Mouse (Mus musculus) hindbrain, embryonic 13.5 days (tissue): ENCODE measurements around the gene Cped1. TPM values are rescaled to one million over a fixed set of nuclear protein-coding genes. Genes with fewer than 3 reads are reported as not detected.

Experiments
- ATAC-seq: fragments of 200-750 bp; cut with Nextera tagmentation; 2 replicates; pipeline ENCODE4 v1.8.0; 2017; ENCODE audit warnings: moderate TSS enrichment; ENCODE audit not compliant: low FRiP score
- H3K27ac ChIP-seq: fragments of 300-500 bp; sonication (generic); 2 replicates; pipeline ENCODE4 v1.5.1; 2015; ENCODE audit warnings: inconsistent platforms, mild to moderate bottlenecking, moderate library complexity
- H3K27me3 ChIP-seq: fragments of 300-500 bp; sonication (generic); 2 replicates; pipeline ENCODE4 v1.6.1; 2015; ENCODE audit warnings: mild to moderate bottlenecking, inconsistent platforms
- H3K36me3 ChIP-seq: fragments of 300-500 bp; sonication (generic); 2 replicates; pipeline ENCODE4 v1.6.1; 2015; ENCODE audit warnings: mild to moderate bottlenecking, inconsistent platforms
- H3K4me1 ChIP-seq: fragments of 300-500 bp; sonication (generic); replicated peaks from 2 replicates; pipeline ENCODE4 v1.6.1; 2015; ENCODE audit warnings: inconsistent platforms
- H3K4me2 ChIP-seq: fragments of 300-500 bp; sonication (generic); 2 replicates; pipeline ENCODE4 v1.6.1; 2015; ENCODE audit warnings: inconsistent platforms, mild to moderate bottlenecking, moderate library complexity
- H3K4me3 ChIP-seq: fragments of 300-500 bp; sonication (generic); 2 replicates; pipeline ENCODE4 v1.5.1; 2015; ENCODE audit warnings: mild to moderate bottlenecking, inconsistent platforms
- H3K9ac ChIP-seq: fragments of 300-500 bp; sonication (generic); 2 replicates; pipeline ENCODE4 v1.6.1; 2015; ENCODE audit warnings: mild to moderate bottlenecking, inconsistent platforms
- H3K9me3 ChIP-seq: fragments of 300-500 bp; sonication (generic); 2 replicates; pipeline ENCODE4 v1.6.1; 2016; ENCODE audit warnings: inconsistent platforms
- WGBS: fragments of 180-500 bp; shearing (Covaris S2); methylation state at CpG from one replicate; pipeline ENCODE4 v1.1.7; 2015; 5-methylcytosine and 5-hydroxymethylcytosine counted together
- polyA plus RNA-seq: library from polyadenylated mRNA; unstranded; fragments of >200 nt; fragmentation: Nextera tagmentation; extraction: Ambion mirVana; gene quantifications from 2 replicates; pipeline ENCODE4 v1.2.1, GENCODE M21; 2015

Cped1 gene
- polyA plus RNA-seq, 1 experiment from 2014 or later, result 4.3 TPM

DNA sequence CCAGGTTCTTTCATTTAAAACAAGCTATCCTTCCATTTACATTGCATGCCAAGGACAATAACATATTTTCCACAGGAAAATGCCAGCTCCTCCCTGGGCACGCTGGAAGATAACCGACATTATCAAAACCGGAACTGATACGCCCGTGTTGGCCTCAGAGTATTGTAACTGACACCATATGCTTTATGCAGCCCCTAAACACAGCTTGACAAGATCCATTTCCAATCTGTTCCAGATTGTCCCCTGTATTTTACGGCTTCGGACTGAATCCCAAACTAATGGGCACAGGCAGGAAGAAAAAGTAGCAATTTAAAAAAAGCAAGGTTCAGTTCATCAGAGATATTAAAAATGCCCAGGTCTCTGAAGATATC is 220.0 kb downstream of the Cped1 start:
- Histone ChIP-seq H3K36me3 (no peaks in the 10 kb centered on the region), H3K9ac (peak overlapping the region; percentile 19; the same call in 1 of the 2 replicates), H3K4me2 (peak overlapping the region; percentile 30), H3K27me3 (no peaks in the 10 kb centered on the region), H3K4me3 (no peak overlapping the region), H3K4me1 (peaks cover 15% of the 10 kb centered on the region), H3K27ac (peak overlapping the region; percentile 37; the same call in 1 of the 2 replicates), H3K9me3 (no peaks in the 10 kb centered on the region)
- ATAC-seq, result no peak
- 59% methylated on average over 7 of the region's 7 CpGs for WGBS

DNA sequence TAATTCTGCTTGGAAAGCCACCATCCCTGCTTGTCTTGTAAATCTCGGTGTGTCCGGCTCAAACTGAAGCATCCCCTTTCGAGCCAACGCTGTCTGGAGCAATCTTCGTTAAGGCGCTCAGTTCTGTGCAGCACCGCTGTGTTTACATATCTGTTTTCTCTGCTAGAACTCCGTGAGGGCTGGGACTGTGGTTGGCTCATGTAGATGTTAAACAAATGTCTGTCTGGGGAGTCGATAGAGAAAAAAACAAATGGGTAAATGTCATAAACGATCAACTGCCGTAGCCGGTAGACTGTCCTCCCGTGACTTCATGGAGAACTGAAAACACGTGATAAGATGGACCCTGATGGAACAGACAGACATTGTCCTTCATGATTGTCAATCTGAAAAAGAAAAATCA is 220.5 kb downstream of the Cped1 start:
- H3K9ac ChIP-seq, result no peak overlapping the region
- H3K4me2 ChIP-seq, result peak overlapping the region; percentile 30
- H3K4me3 ChIP-seq, result no peak overlapping the region
- H3K27me3 ChIP-seq, result no peaks in the 10 kb centered on the region
- WGBS, result 71% methylated on average over 14 of the region's 14 CpGs
- ATAC-seq, result peak; percentile 59
- no peaks in the 10 kb centered on the region for H3K36me3 ChIP-seq
- H3K27ac ChIP-seq, result peak overlapping the region; percentile 37; the same call in 1 of the 2 replicates
- no peaks in the 10 kb centered on the region for H3K9me3 ChIP-seq
- H3K4me1 ChIP-seq, result peaks cover 15% of the 10 kb centered on the region

- Histone ChIP-seq H3K9me3 (no peaks in the 10 kb centered on the region), H3K4me2 (no peak overlapping the region), H3K27me3 (no peaks in the 10 kb centered on the region), H3K27ac (no peak overlapping the region), H3K36me3 (no peaks in the 10 kb centered on the region), H3K4me3 (no peak overlapping the region), H3K4me1 (peaks cover 15% of the 10 kb centered on the region), H3K9ac (no peak overlapping the region)
- peak; percentile 27; the same call in 1 of the 2 replicates for ATAC-seq
- WGBS, result 69% methylated on average over 6 of the region's 6 CpGs
Observed at GRCm38 (mm10) chr6:22206630-22207293, 221.0 kb downstream of the Cped1 start.

GRCm38 (mm10) chr6:22212158-22212557 is 226.4 kb downstream of the Cped1 start:
- Histone ChIP-seq H3K27ac (no peak overlapping the region), H3K9ac (no peak overlapping the region), H3K36me3 (no peaks in the 10 kb centered on the region), H3K27me3 (no peaks in the 10 kb centered on the region), H3K4me2 (no peak overlapping the region), H3K9me3 (no peaks in the 10 kb centered on the region), H3K4me1 (no peaks in the 10 kb centered on the region), H3K4me3 (no peak overlapping the region)
- WGBS, result 92% methylated on average over 6 of the region's 6 CpGs
- no peak for ATAC-seq

GRCm38 (mm10) chr6:22213187-22213586 is 227.5 kb downstream of the Cped1 start:
- no peak overlapping the region for H3K9ac ChIP-seq
- no peaks in the 10 kb centered on the region for H3K9me3 ChIP-seq
- H3K36me3 ChIP-seq, result no peaks in the 10 kb centered on the region
- H3K4me1 ChIP-seq, result no peaks in the 10 kb centered on the region
- H3K27me3 ChIP-seq, result no peaks in the 10 kb centered on the region
- no peak for ATAC-seq
- WGBS, result 79% methylated on average over 5 of the region's 5 CpGs
- H3K27ac ChIP-seq, result no peak overlapping the region
- no peak overlapping the region for H3K4me2 ChIP-seq
- H3K4me3 ChIP-seq, result no peak overlapping the region

DNA sequence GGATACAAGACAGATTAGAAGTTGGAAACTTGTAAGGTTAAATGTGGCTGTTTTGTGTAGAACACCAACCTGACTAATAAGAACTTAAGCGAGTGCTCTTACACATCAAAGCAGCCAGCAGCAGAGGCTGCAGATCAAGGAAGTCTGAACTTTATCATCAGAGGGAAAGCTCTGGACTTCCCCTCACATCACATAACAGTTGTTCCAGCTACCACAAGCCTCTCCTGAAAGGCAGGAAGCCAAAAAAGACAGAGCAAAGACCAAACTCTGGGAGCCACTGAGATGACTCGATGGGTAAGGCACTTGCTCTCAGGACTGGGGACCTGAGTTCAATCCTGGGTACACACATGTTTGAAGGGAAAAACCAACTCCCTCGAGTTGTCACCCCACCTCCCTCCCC is 228.1 kb downstream of the Cped1 start:
- H3K27me3 ChIP-seq, result no peaks in the 10 kb centered on the region

DNA sequence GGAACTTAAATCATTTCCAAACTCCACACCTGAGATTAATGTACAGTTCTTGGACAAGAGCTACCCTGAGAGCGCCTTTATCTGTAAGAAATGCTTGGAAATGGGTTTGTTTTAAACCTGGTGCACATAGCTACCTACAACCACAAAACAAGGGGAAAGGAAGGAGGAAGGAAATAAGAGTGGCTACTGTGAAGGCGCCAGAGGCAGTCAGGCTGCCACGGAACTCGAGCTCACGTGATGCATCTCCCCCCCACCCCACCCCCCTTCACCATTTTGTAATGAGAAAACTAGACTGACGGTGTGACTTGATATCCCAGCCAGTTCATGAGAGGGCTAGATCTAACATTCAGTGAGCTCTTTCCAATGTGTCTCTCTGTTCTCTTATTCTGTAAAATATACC is 228.9 kb downstream of the Cped1 start:
- Histone ChIP-seq H3K4me1 (no peaks in the 10 kb centered on the region), H3K27ac (no peak overlapping the region), H3K36me3 (no peaks in the 10 kb centered on the region), H3K4me2 (no peak overlapping the region), H3K9ac (no peak overlapping the region), H3K27me3 (no peaks in the 10 kb centered on the region), H3K9me3 (no peaks in the 10 kb centered on the region), H3K4me3 (no peak overlapping the region)
- 91% methylated on average over 6 of the region's 6 CpGs for WGBS
- no peak for ATAC-seq

More for the DNA sequence above, 228.1 kb downstream of the Cped1 start:
- no peak overlapping the region for H3K9ac ChIP-seq
- no peak overlapping the region for H3K4me2 ChIP-seq
- no peaks in the 10 kb centered on the region for H3K36me3 ChIP-seq
- H3K27ac ChIP-seq, result no peak overlapping the region
- no peaks in the 10 kb centered on the region for H3K9me3 ChIP-seq
- no peaks in the 10 kb centered on the region for H3K4me1 ChIP-seq
- no peak for ATAC-seq
- H3K4me3 ChIP-seq, result no peak overlapping the region
- 81% methylated on average over 3 of the region's 3 CpGs for WGBS

- WGBS, result 76% methylated on average over 14 of the region's 14 CpGs
- no peak overlapping the region for H3K27ac ChIP-seq
- no peak overlapping the region for H3K4me2 ChIP-seq
- H3K4me3 ChIP-seq, result no peak overlapping the region
- no peaks in the 10 kb centered on the region for H3K27me3 ChIP-seq
- no peak overlapping the region for H3K9ac ChIP-seq
- H3K4me1 ChIP-seq, result no peaks in the 10 kb centered on the region
- H3K36me3 ChIP-seq, result no peaks in the 10 kb centered on the region
- H3K9me3 ChIP-seq, result no peaks in the 10 kb centered on the region
- no peak; the same call in 1 of the 2 replicates for ATAC-seq
Observed at GRCm38 (mm10) chr6:22216276-22216973, 230.7 kb downstream of the Cped1 start.

DNA sequence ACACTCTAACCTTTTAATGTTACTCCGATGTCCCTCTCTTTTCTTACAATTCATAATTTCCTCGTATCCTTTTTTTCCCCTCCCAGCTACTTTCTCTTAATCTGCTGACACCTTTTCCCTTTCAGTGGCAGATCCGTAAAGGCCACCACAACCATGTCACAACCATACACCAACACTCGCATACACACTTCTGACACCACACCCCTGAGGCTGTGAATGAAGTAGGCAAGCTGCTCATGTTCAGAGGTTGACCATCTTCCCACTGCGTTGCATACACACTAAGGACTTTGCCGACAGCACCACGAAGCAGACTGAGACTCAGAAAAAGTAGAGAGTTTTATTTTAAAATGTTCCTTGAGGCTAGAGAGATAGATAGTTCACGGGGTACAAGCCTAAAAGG is 235.4 kb downstream of the Cped1 start:
- H3K4me2 ChIP-seq, result no peak overlapping the region
- no peaks in the 10 kb centered on the region for H3K9me3 ChIP-seq
- no peaks in the 10 kb centered on the region for H3K27me3 ChIP-seq
- H3K36me3 ChIP-seq, result no peaks in the 10 kb centered on the region
- H3K4me3 ChIP-seq, result no peak overlapping the region
- H3K9ac ChIP-seq, result no peak overlapping the region
- H3K4me1 ChIP-seq, result no peaks in the 10 kb centered on the region
- 93% methylated on average over 8 of the region's 8 CpGs for WGBS
- no peak overlapping the region for H3K27ac ChIP-seq
- no peak for ATAC-seq

- ATAC-seq, result no peak
- Histone ChIP-seq H3K9ac (no peak overlapping the region), H3K27ac (no peak overlapping the region), H3K4me1 (no peaks in the 10 kb centered on the region), H3K4me3 (no peak overlapping the region), H3K36me3 (no peaks in the 10 kb centered on the region), H3K9me3 (no peaks in the 10 kb centered on the region), H3K27me3 (no peaks in the 10 kb centered on the region), H3K4me2 (no peak overlapping the region)
- WGBS, result 90% methylated on average over 4 of the region's 4 CpGs
Observed at GRCm38 (mm10) chr6:22222087-22222486, 236.4 kb downstream of the Cped1 start.

GRCm38 (mm10) chr6:22222947-22223346 is 237.2 kb downstream of the Cped1 start:
- ATAC-seq, result no peak
- WGBS, result 92% methylated on average over 8 of the region's 8 CpGs
- Histone ChIP-seq H3K4me2 (no peak overlapping the region), H3K4me1 (no peaks in the 10 kb centered on the region), H3K9ac (no peak overlapping the region), H3K36me3 (no peaks in the 10 kb centered on the region), H3K27me3 (no peaks in the 10 kb centered on the region), H3K4me3 (no peak overlapping the region), H3K27ac (no peak overlapping the region), H3K9me3 (no peaks in the 10 kb centered on the region)

GRCm38 (mm10) chr6:22224351-22224750 is 238.6 kb downstream of the Cped1 start:
- 95% methylated on average over 4 of the region's 4 CpGs for WGBS
- H3K9ac ChIP-seq, result no peak overlapping the region
- no peaks in the 10 kb centered on the region for H3K4me1 ChIP-seq
- no peak overlapping the region for H3K4me3 ChIP-seq
- ATAC-seq, result no peak
- no peak overlapping the region for H3K4me2 ChIP-seq
- no peaks in the 10 kb centered on the region for H3K36me3 ChIP-seq
- H3K27ac ChIP-seq, result no peak overlapping the region
- H3K27me3 ChIP-seq, result no peaks in the 10 kb centered on the region
- no peaks in the 10 kb centered on the region for H3K9me3 ChIP-seq

DNA sequence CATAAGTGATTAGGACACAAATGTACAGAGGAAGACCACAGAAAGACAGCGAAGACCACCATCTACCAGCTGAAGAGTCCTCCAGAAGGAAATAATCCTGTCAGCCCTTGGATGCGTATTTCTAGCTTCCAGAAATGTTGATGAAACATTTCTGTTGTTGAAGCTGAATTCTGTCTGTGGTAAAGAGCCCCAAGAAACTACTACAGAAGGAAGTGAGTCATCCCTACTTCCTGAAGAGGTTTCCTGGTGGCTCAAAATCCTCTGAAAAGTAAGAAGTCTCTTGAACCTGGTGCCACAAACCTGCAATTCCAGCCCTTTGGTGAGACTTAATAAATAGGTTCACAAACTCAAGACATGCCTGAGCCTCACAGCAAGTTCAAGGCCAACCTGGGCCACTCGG is 245.5 kb downstream of the Cped1 start:
- no peak overlapping the region for H3K27ac ChIP-seq
- H3K36me3 ChIP-seq, result no peaks in the 10 kb centered on the region
- H3K27me3 ChIP-seq, result no peaks in the 10 kb centered on the region
- ATAC-seq, result no peak
- no peaks in the 10 kb centered on the region for H3K9me3 ChIP-seq
- H3K4me3 ChIP-seq, result no peak overlapping the region
- 90% methylated on average over 3 of the region's 3 CpGs for WGBS
- no peaks in the 10 kb centered on the region for H3K4me1 ChIP-seq
- H3K4me2 ChIP-seq, result no peak overlapping the region
- H3K9ac ChIP-seq, result no peak overlapping the region
